Mouse (Mus musculus): ENCODE data around the gene Galm. TPM values are rescaled to one million over a fixed set of nuclear protein-coding genes. Genes with fewer than 3 reads are reported as not detected.

Galm gene
- polyA plus RNA-seq, 1 experiment: 3.7 TPM

- H3K27me3 ChIP-seq (ENCODE audit: control insufficient read depth, insufficient read depth, insufficient read length): no peaks in the 10 kb centered on the region
- H3K4me3 ChIP-seq (ENCODE audit: insufficient read depth, poor library complexity, severe bottlenecking): no peak overlapping the region
- no peaks in the 10 kb centered on the region for H3K36me3 ChIP-seq (ENCODE audit: control insufficient read depth, insufficient read depth)
- H3K79me3 ChIP-seq (ENCODE audit: low read depth): no peaks in the 10 kb centered on the region
- TF ChIP-seq MAX (IDR thresholded peaks at IDR 0.05): no peak
- TF ChIP-seq CEBPB (IDR thresholded peaks at IDR 0.05; ENCODE audit: low read depth): no peak
- no peak for TF ChIP-seq MYOG (IDR thresholded peaks at IDR 0.05; ENCODE audit: control insufficient read depth, extremely low read depth, insufficient read length)
- no peak for TF ChIP-seq MYOD1 (IDR thresholded peaks at IDR 0.05; ENCODE audit: control insufficient read depth, insufficient read length, low read depth)
- TF ChIP-seq CTCF (IDR thresholded peaks at IDR 0.05; ENCODE audit: control insufficient read depth, insufficient read depth, insufficient read length): no peak
- no peak for TF ChIP-seq FOSL1 (IDR thresholded peaks at IDR 0.05; ENCODE audit: insufficient read depth, low read length, poor library complexity, severe bottlenecking)
- no peaks in the 10 kb centered on the region for H3K79me2 ChIP-seq (ENCODE audit: control insufficient read depth, insufficient read depth)
- H3ac ChIP-seq (ENCODE audit: control insufficient read depth, insufficient read length, low read depth): no peak overlapping the region
Measured at GRCm38 (mm10) chr17:80153631-80154030, 26.4 kb downstream of the Galm start.

- Histone ChIP-seq H3K36me3 (ENCODE audit: control insufficient read depth, insufficient read depth) (no peaks in the 10 kb centered on the region), H3K27me3 (ENCODE audit: control insufficient read depth, insufficient read depth, insufficient read length) (no peaks in the 10 kb centered on the region), H3K4me3 (ENCODE audit: insufficient read depth, poor library complexity, severe bottlenecking) (no peak overlapping the region), H3ac (ENCODE audit: control insufficient read depth, insufficient read length, low read depth) (no peak overlapping the region), H3K79me2 (ENCODE audit: control insufficient read depth, insufficient read depth) (no peaks in the 10 kb centered on the region), H3K79me3 (ENCODE audit: low read depth) (no peaks in the 10 kb centered on the region)
- TF ChIP-seq MYOD1 (IDR thresholded peaks at IDR 0.05; ENCODE audit: control insufficient read depth, insufficient read length, low read depth) (no peak), FOSL1 (IDR thresholded peaks at IDR 0.05; ENCODE audit: insufficient read depth, low read length, poor library complexity, severe bottlenecking) (no peak)
Measured at GRCm38 (mm10) chr17:80156905-80157304, 29.6 kb downstream of the Galm start.

DNA sequence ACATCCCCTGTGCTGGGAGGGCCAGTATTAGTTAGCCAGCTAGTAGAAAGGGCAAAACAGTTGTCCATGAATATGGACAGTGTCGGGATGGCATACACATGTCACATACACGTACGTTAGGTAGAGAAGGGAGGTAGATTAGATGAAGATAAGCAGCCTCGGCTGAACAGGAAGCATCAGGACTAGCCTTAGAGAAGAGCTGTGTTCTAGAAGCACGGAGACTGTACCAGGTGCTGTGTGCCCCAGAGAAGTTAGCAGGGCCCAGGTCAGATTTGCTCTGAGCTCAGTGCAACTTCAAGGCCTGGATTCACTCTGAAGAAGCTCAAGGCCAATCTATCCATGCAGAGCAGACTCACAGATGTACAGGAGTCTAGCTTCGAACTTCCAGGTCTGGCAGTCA, 30.2 kb downstream of the Galm start:
- Histone ChIP-seq H3K36me3 (ENCODE audit: control insufficient read depth, insufficient read depth) (no peaks in the 10 kb centered on the region), H3K27me3 (ENCODE audit: control insufficient read depth, insufficient read depth, insufficient read length) (no peaks in the 10 kb centered on the region), H3ac (ENCODE audit: control insufficient read depth, insufficient read length, low read depth) (no peak overlapping the region), H3K79me2 (ENCODE audit: control insufficient read depth, insufficient read depth) (no peaks in the 10 kb centered on the region), H3K79me3 (ENCODE audit: low read depth) (no peaks in the 10 kb centered on the region), H3K4me3 (ENCODE audit: insufficient read depth, poor library complexity, severe bottlenecking) (no peak overlapping the region)
- TF ChIP-seq CTCF (IDR thresholded peaks at IDR 0.05; ENCODE audit: control insufficient read depth, insufficient read depth, insufficient read length): no peak
- no peak for TF ChIP-seq MYOD1 (IDR thresholded peaks at IDR 0.05; ENCODE audit: control insufficient read depth, insufficient read length, low read depth)
- TF ChIP-seq CEBPB (IDR thresholded peaks at IDR 0.05; ENCODE audit: low read depth): no peak
- no peak for TF ChIP-seq MYOG (IDR thresholded peaks at IDR 0.05; ENCODE audit: control insufficient read depth, extremely low read depth, insufficient read length)
- TF ChIP-seq USF1 (IDR thresholded peaks at IDR 0.05; ENCODE audit: low read depth): no peak
- no peak for TF ChIP-seq MAX (IDR thresholded peaks at IDR 0.05)
- no peak for TF ChIP-seq FOSL1 (IDR thresholded peaks at IDR 0.05; ENCODE audit: insufficient read depth, low read length, poor library complexity, severe bottlenecking)

GRCm38 (mm10) chr17:80160454-80160853, 33.2 kb downstream of the Galm start:
- H3K27me3 ChIP-seq (ENCODE audit: control insufficient read depth, insufficient read depth, insufficient read length): no peaks in the 10 kb centered on the region
- H3ac ChIP-seq (ENCODE audit: control insufficient read depth, insufficient read length, low read depth): no peak overlapping the region
- H3K4me3 ChIP-seq (ENCODE audit: insufficient read depth, poor library complexity, severe bottlenecking): no peak overlapping the region
- no peaks in the 10 kb centered on the region for H3K79me2 ChIP-seq (ENCODE audit: control insufficient read depth, insufficient read depth)
- H3K79me3 ChIP-seq (ENCODE audit: low read depth): no peaks in the 10 kb centered on the region
- H3K36me3 ChIP-seq (ENCODE audit: control insufficient read depth, insufficient read depth): no peaks in the 10 kb centered on the region
- TF ChIP-seq MAX (IDR thresholded peaks at IDR 0.05): no peak
- no peak for TF ChIP-seq CTCF (IDR thresholded peaks at IDR 0.05; ENCODE audit: control insufficient read depth, insufficient read depth, insufficient read length)
- TF ChIP-seq MYOG (IDR thresholded peaks at IDR 0.05; ENCODE audit: control insufficient read depth, extremely low read depth, insufficient read length): no peak
- TF ChIP-seq FOSL1 (IDR thresholded peaks at IDR 0.05; ENCODE audit: insufficient read depth, low read length, poor library complexity, severe bottlenecking): no peak
- no peak for TF ChIP-seq USF1 (IDR thresholded peaks at IDR 0.05; ENCODE audit: low read depth)
- no peak for TF ChIP-seq CEBPB (IDR thresholded peaks at IDR 0.05; ENCODE audit: low read depth)
- no peak for TF ChIP-seq MYOD1 (IDR thresholded peaks at IDR 0.05; ENCODE audit: control insufficient read depth, insufficient read length, low read depth)

DNA sequence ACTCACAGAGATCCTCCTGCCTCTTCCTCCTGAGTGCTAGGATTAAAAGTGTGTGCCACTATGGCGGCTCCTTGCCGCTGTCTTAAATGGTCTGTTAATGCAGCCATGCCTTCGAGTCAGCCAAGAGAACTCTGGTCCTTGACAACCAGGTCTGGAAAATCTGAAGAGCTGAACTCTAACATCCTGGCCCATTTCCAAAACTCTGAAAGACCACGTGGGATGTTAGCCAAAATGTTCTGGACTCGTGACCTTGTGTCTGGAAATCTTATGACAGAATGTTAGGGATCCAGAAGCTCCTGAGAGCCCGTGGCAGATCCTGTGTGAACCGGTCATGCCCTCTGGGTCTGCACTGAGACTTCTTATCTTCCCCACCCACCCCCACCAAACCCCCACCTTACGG, 36.7 kb downstream of the Galm start:
- no peak for TF ChIP-seq USF1 (IDR thresholded peaks at IDR 0.05; ENCODE audit: low read depth)
- no peak for TF ChIP-seq MYOG (IDR thresholded peaks at IDR 0.05; ENCODE audit: control insufficient read depth, extremely low read depth, insufficient read length)
- no peak for TF ChIP-seq FOSL1 (IDR thresholded peaks at IDR 0.05; ENCODE audit: insufficient read depth, low read length, poor library complexity, severe bottlenecking)
- TF ChIP-seq MYOD1 (IDR thresholded peaks at IDR 0.05; ENCODE audit: control insufficient read depth, insufficient read length, low read depth): no peak
- TF ChIP-seq MAX (IDR thresholded peaks at IDR 0.05): no peak
- TF ChIP-seq CEBPB (IDR thresholded peaks at IDR 0.05; ENCODE audit: low read depth): no peak
- no peak for TF ChIP-seq CTCF (IDR thresholded peaks at IDR 0.05; ENCODE audit: control insufficient read depth, insufficient read depth, insufficient read length)
- H3K79me3 ChIP-seq (ENCODE audit: low read depth): no peaks in the 10 kb centered on the region
- H3K79me2 ChIP-seq (ENCODE audit: control insufficient read depth, insufficient read depth): no peaks in the 10 kb centered on the region
- H3K4me3 ChIP-seq (ENCODE audit: insufficient read depth, poor library complexity, severe bottlenecking): no peak overlapping the region
- H3K36me3 ChIP-seq (ENCODE audit: control insufficient read depth, insufficient read depth): no peaks in the 10 kb centered on the region
- H3K27me3 ChIP-seq (ENCODE audit: control insufficient read depth, insufficient read depth, insufficient read length): no peaks in the 10 kb centered on the region
- H3ac ChIP-seq (ENCODE audit: control insufficient read depth, insufficient read length, low read depth): no peak overlapping the region

DNA sequence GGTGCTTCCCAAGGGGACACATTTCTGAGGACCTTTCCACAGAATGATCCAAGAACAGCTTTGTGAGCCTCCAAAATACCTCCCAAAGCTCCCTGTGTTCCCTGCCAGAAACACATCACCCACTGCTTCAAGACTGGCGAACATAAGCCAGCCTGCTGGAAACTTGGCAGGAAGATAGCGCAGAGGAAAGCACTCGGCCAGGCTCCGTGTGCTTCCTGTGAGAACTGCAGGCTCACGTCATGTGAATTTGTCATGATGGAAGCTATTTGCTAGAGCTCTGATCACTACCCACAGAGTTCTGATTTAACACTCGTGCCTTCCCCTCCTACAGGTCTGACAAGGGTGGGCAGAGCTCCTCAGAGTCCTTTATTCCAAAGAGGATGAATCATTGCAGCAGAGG, 38.5 kb downstream of the Galm start:
- Histone ChIP-seq H3ac (ENCODE audit: control insufficient read depth, insufficient read length, low read depth) (no peak overlapping the region), H3K36me3 (ENCODE audit: control insufficient read depth, insufficient read depth) (no peaks in the 10 kb centered on the region), H3K79me3 (ENCODE audit: low read depth) (no peaks in the 10 kb centered on the region), H3K4me3 (ENCODE audit: insufficient read depth, poor library complexity, severe bottlenecking) (no peak overlapping the region), H3K27me3 (ENCODE audit: control insufficient read depth, insufficient read depth, insufficient read length) (no peaks in the 10 kb centered on the region), H3K79me2 (ENCODE audit: control insufficient read depth, insufficient read depth) (no peaks in the 10 kb centered on the region)
- TF ChIP-seq USF1 (IDR thresholded peaks at IDR 0.05; ENCODE audit: low read depth) (no peak), FOSL1 (IDR thresholded peaks at IDR 0.05; ENCODE audit: insufficient read depth, low read length, poor library complexity, severe bottlenecking) (no peak), CTCF (IDR thresholded peaks at IDR 0.05; ENCODE audit: control insufficient read depth, insufficient read depth, insufficient read length) (no peak), MYOD1 (IDR thresholded peaks at IDR 0.05; ENCODE audit: control insufficient read depth, insufficient read length, low read depth) (no peak), CEBPB (IDR thresholded peaks at IDR 0.05; ENCODE audit: low read depth) (no peak), MYOG (IDR thresholded peaks at IDR 0.05; ENCODE audit: control insufficient read depth, extremely low read depth, insufficient read length) (no peak), MAX (IDR thresholded peaks at IDR 0.05) (no peak)
